Mouse (Mus musculus): ENCODE measurements around the gene Polr2g. TPM values are rescaled to one million over a fixed set of nuclear protein-coding genes. Genes with fewer than 3 reads are reported as not detected.
"Not testable (repeated sequence)": the region's sequence is repeated elsewhere in the genome, so short reads cannot be mapped to it uniquely, and the experiment has no call there.

Polr2g gene
- polyA plus RNA-seq, 1 experiment from 2014 or later = 199 TPM

GRCm38 (mm10) chr19:8838041-8838730, 39.8 kb upstream of the Polr2g start:
- no peaks in the 10 kb centered on the region for H3K27me3 ChIP-seq (ENCODE audit: control insufficient read depth, insufficient read depth, low read length)
- ATAC-seq (replicated peaks; ENCODE audit: insufficient number of reproducible peaks, low FRiP score, low TSS enrichment, low read depth) = 0 out of 2 replicates have a peak, but pooled peaks have one; percentile 2
- peaks cover 2% of the 10 kb centered on the region; the same call in 1 of the 2 replicates for H3K4me1 ChIP-seq (ENCODE audit: control insufficient read depth, insufficient read depth, low read length)
- DNase-seq (ENCODE audit: low spot score) = peak; percentile 46
- H3K36me3 ChIP-seq (replicated peaks; ENCODE audit: control insufficient read depth, insufficient read depth, low read depth, low read length) = peaks cover 6% of the 10 kb centered on the region
- H3K4me3 ChIP-seq (ENCODE audit: low read depth, low read length) = peak overlapping the region; percentile 39
- 25% methylated on average over 15 of the region's 15 CpGs for WGBS
- peak overlapping the region; percentile 95 for H3K27ac ChIP-seq (replicated peaks; ENCODE audit: low read depth, low read length)
- peak overlapping the region; percentile 82 for H3K9ac ChIP-seq (replicated peaks; ENCODE audit: low read length)
- peak overlapping the region; percentile 79 for H3K4me2 ChIP-seq (ENCODE audit: low read depth, low read length)
- H3K9me3 ChIP-seq (replicated peaks; ENCODE audit: control insufficient read depth, low read length) = no peaks in the 10 kb centered on the region

GRCm38 (mm10) chr19:8837251-8837791, 38.9 kb upstream of the Polr2g start, which contains the start of gene Bscl2:
Bscl2 (plus strand) TSS chr19:8837467.
- peak within 1 kb of the TSS; percentile 39 for H3K4me3 ChIP-seq (ENCODE audit: low read depth, low read length)
- H3K36me3 ChIP-seq (replicated peaks; ENCODE audit: control insufficient read depth, insufficient read depth, low read depth, low read length) = peaks cover 11% of the 10 kb centered on the region
- peak within 1 kb of the TSS; percentile 79 for H3K4me2 ChIP-seq (ENCODE audit: low read depth, low read length)
- peaks cover 2% of the 10 kb centered on the region; the same call in 1 of the 2 replicates for H3K4me1 ChIP-seq (ENCODE audit: control insufficient read depth, insufficient read depth, low read length)
- DNase-seq (ENCODE audit: low spot score) = peak; percentile 88
- no peaks in the 10 kb centered on the region for H3K9me3 ChIP-seq (replicated peaks; ENCODE audit: control insufficient read depth, low read length)
- peak; percentile 57 for ATAC-seq (replicated peaks; ENCODE audit: insufficient number of reproducible peaks, low FRiP score, low TSS enrichment, low read depth)
- H3K27me3 ChIP-seq (ENCODE audit: control insufficient read depth, insufficient read depth, low read length) = no peaks in the 10 kb centered on the region
- H3K27ac ChIP-seq (replicated peaks; ENCODE audit: low read depth, low read length) = peak within 1 kb of the TSS; percentile 95
- H3K9ac ChIP-seq (replicated peaks; ENCODE audit: low read length) = peak within 1 kb of the TSS; percentile 82
- WGBS = 1% methylated on average over 38 of the region's 38 CpGs

- not testable (repeated sequence) for H3K4me2 ChIP-seq (ENCODE audit: low read depth, low read length); H3K4me3 ChIP-seq (ENCODE audit: low read depth, low read length); H3K27me3 ChIP-seq (ENCODE audit: control insufficient read depth, insufficient read depth, low read length); H3K9me3 ChIP-seq (replicated peaks; ENCODE audit: control insufficient read depth, low read length); H3K9ac ChIP-seq (replicated peaks; ENCODE audit: low read length); H3K27ac ChIP-seq (replicated peaks; ENCODE audit: low read depth, low read length); DNase-seq (ENCODE audit: low spot score); ATAC-seq (replicated peaks; ENCODE audit: insufficient number of reproducible peaks, low FRiP score, low TSS enrichment, low read depth); H3K4me1 ChIP-seq (ENCODE audit: control insufficient read depth, insufficient read depth, low read length)
- 94% methylated on average over 10 of the region's 10 CpGs for WGBS
- peaks cover 11% of the 10 kb centered on the region for H3K36me3 ChIP-seq (replicated peaks; ENCODE audit: control insufficient read depth, insufficient read depth, low read depth, low read length)
Measured at GRCm38 (mm10) chr19:8836327-8836726, 38.0 kb upstream of the Polr2g start.

DNA sequence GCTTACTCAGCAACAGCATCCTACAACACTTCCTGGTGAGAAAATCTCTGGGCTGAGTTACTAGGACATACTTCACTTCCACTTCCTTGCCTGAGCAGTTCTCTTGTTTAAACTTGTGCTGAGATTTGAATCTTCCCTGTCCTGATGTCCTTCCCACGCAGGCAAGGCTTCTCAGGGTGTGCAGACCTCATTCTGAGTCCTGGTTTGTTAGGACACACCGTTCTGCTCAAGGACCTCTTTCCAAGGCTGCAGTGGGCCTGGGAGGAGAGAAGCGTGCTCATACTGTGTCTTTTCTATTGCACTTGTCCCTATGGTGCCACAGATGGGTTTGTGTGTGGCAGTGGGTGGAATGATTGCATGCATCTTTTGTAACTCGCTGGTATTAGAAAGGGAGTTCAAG, 34.6 kb upstream of the Polr2g start:
- peaks cover 33% of the 10 kb centered on the region for H3K36me3 ChIP-seq (replicated peaks; ENCODE audit: control insufficient read depth, insufficient read depth, low read depth, low read length)
- WGBS = 95% methylated on average over 4 of the region's 4 CpGs
- no peak for ATAC-seq (replicated peaks; ENCODE audit: insufficient number of reproducible peaks, low FRiP score, low TSS enrichment, low read depth)

GRCm38 (mm10) chr19:8831262-8831661, 32.9 kb upstream of the Polr2g start:
- H3K4me3 ChIP-seq (ENCODE audit: low read depth, low read length) = no peak overlapping the region
- no peaks in the 10 kb centered on the region for H3K9me3 ChIP-seq (replicated peaks; ENCODE audit: control insufficient read depth, low read length)
- no peaks in the 10 kb centered on the region for H3K27me3 ChIP-seq (ENCODE audit: control insufficient read depth, insufficient read depth, low read length)
- WGBS = 87% methylated on average over 11 of the region's 11 CpGs
- H3K4me1 ChIP-seq (ENCODE audit: control insufficient read depth, insufficient read depth, low read length) = no peaks in the 10 kb centered on the region
- no peak overlapping the region for H3K27ac ChIP-seq (replicated peaks; ENCODE audit: low read depth, low read length)
- H3K4me2 ChIP-seq (ENCODE audit: low read depth, low read length) = no peak overlapping the region
- DNase-seq (ENCODE audit: low spot score) (no peak), ATAC-seq (replicated peaks; ENCODE audit: insufficient number of reproducible peaks, low FRiP score, low TSS enrichment, low read depth) (no peak)
- H3K36me3 ChIP-seq (replicated peaks; ENCODE audit: control insufficient read depth, insufficient read depth, low read depth, low read length) = peaks cover 36% of the 10 kb centered on the region
- no peak overlapping the region for H3K9ac ChIP-seq (replicated peaks; ENCODE audit: low read length)

More for the DNA sequence above, 34.6 kb upstream of the Polr2g start:
- Histone ChIP-seq H3K9ac (replicated peaks; ENCODE audit: low read length) (no peak overlapping the region), H3K9me3 (replicated peaks; ENCODE audit: control insufficient read depth, low read length) (no peaks in the 10 kb centered on the region), H3K27me3 (ENCODE audit: control insufficient read depth, insufficient read depth, low read length) (no peaks in the 10 kb centered on the region), H3K27ac (replicated peaks; ENCODE audit: low read depth, low read length) (no peak overlapping the region), H3K4me1 (ENCODE audit: control insufficient read depth, insufficient read depth, low read length) (no peaks in the 10 kb centered on the region), H3K4me2 (ENCODE audit: low read depth, low read length) (no peak overlapping the region), H3K4me3 (ENCODE audit: low read depth, low read length) (no peak overlapping the region)
- no peak for DNase-seq (ENCODE audit: low spot score)

DNA sequence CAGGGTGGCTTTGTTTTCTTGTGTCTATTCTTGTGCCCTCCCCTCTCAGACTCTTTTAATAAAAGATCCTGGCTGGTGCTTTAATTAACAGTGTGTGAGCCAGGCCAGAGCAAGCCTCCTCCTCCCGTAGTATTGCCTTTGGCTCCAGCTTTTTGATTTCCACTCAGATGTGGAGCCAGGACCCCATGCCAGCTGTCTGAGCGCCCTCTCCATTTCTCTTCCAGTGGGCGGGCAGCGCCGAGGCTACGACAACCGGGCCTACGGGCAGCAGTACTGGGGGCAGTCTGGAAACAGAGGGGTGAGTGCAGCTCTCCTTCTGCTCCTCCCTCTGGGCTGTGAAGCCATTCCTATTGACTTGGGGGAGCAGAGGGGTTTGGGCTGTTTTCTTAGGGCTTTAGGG, 32.3 kb upstream of the Polr2g start:
- 86% methylated on average over 8 of the region's 8 CpGs for WGBS

DNA sequence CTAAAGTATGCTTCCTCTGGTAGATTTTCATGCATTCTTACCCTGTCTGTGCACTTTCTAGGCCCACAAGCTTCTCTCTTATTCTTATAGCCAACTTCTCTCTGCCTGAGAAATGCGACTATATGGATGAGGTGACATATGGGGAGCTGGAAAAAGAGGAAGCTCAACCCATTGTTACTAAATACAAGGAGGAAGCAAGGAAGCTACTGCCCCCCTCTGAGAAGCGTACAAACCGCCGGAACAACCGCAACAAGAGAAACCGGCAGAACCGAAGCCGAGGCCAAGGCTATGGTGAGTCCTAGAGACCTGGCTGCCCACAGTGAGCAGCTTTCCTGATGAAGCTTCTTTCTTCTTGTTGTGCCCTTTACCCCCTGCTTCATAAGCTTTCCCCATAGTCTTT, 31.3 kb upstream of the Polr2g start, which contains the start of gene AC129217.1:
Gene AC129217.1 (plus strand): TSS at position 114 of the 400 bp plus-strand sequence.
- ATAC-seq (replicated peaks; ENCODE audit: insufficient number of reproducible peaks, low FRiP score, low TSS enrichment, low read depth) = no peak
- Histone ChIP-seq H3K4me3 (ENCODE audit: low read depth, low read length) (no peak within 1 kb of the TSS), H3K9me3 (replicated peaks; ENCODE audit: control insufficient read depth, low read length) (no peaks in the 10 kb centered on the region), H3K9ac (replicated peaks; ENCODE audit: low read length) (no peak within 1 kb of the TSS), H3K4me2 (ENCODE audit: low read depth, low read length) (no peak within 1 kb of the TSS), H3K4me1 (ENCODE audit: control insufficient read depth, insufficient read depth, low read length) (no peaks in the 10 kb centered on the region), H3K27ac (replicated peaks; ENCODE audit: low read depth, low read length) (no peak within 1 kb of the TSS), H3K36me3 (replicated peaks; ENCODE audit: control insufficient read depth, insufficient read depth, low read depth, low read length) (peaks cover 48% of the 10 kb centered on the region), H3K27me3 (ENCODE audit: control insufficient read depth, insufficient read depth, low read length) (no peaks in the 10 kb centered on the region)
- WGBS = 89% methylated on average over 8 of the region's 8 CpGs
- no peak for DNase-seq (ENCODE audit: low spot score)

More for the DNA sequence above, 32.3 kb upstream of the Polr2g start:
- DNase-seq (ENCODE audit: low spot score) (no peak), ATAC-seq (replicated peaks; ENCODE audit: insufficient number of reproducible peaks, low FRiP score, low TSS enrichment, low read depth) (no peak)
- no peak overlapping the region for H3K4me2 ChIP-seq (ENCODE audit: low read depth, low read length)
- H3K27me3 ChIP-seq (ENCODE audit: control insufficient read depth, insufficient read depth, low read length) = no peaks in the 10 kb centered on the region
- H3K4me3 ChIP-seq (ENCODE audit: low read depth, low read length) = no peak overlapping the region
- H3K9ac ChIP-seq (replicated peaks; ENCODE audit: low read length) = no peak overlapping the region
- peaks cover 40% of the 10 kb centered on the region for H3K36me3 ChIP-seq (replicated peaks; ENCODE audit: control insufficient read depth, insufficient read depth, low read depth, low read length)
- H3K27ac ChIP-seq (replicated peaks; ENCODE audit: low read depth, low read length) = no peak overlapping the region
- no peaks in the 10 kb centered on the region for H3K9me3 ChIP-seq (replicated peaks; ENCODE audit: control insufficient read depth, low read length)
- no peaks in the 10 kb centered on the region for H3K4me1 ChIP-seq (ENCODE audit: control insufficient read depth, insufficient read depth, low read length)

DNA sequence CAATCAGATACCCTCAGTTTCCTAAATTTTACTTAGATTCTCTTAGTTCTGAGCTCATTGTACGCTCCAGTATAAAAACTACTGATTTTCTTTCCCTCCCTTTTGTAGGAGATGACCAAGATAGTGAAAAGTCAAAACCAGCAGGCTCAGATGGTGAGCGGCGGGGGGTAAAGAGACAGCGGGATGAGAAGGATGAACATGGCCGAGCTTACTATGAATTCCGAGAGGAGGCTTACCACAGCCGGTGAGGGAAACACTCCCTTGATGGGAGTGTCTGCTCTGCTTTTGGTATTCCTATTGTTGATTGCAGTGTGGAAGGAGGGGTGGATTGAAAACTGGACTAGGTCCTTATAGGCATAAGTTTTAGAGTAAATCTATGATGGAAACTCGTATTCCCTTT, 24.3 kb upstream of the Polr2g start:
- Histone ChIP-seq H3K36me3 (replicated peaks; ENCODE audit: control insufficient read depth, insufficient read depth, low read depth, low read length) (peaks cover 18% of the 10 kb centered on the region), H3K27me3 (ENCODE audit: control insufficient read depth, insufficient read depth, low read length) (no peaks in the 10 kb centered on the region), H3K9ac (replicated peaks; ENCODE audit: low read length) (no peak overlapping the region; the same call in 1 of the 2 replicates), H3K9me3 (replicated peaks; ENCODE audit: control insufficient read depth, low read length) (no peaks in the 10 kb centered on the region), H3K4me2 (ENCODE audit: low read depth, low read length) (peak overlapping the region; percentile 83), H3K4me3 (ENCODE audit: low read depth, low read length) (peak overlapping the region; percentile 9), H3K4me1 (ENCODE audit: control insufficient read depth, insufficient read depth, low read length) (no peaks in the 10 kb centered on the region), H3K27ac (replicated peaks; ENCODE audit: low read depth, low read length) (no peak overlapping the region)
- no peak for DNase-seq (ENCODE audit: low spot score)
- ATAC-seq (replicated peaks; ENCODE audit: insufficient number of reproducible peaks, low FRiP score, low TSS enrichment, low read depth) = no peak
- 85% methylated on average over 8 of the region's 8 CpGs for WGBS

Measured in embryonic facial prominence, embryonic 11.5 days (tissue).